17 mouse cellular contexts compared by ENCODE assay signal in genomic region chr13:88088259-88088658, GRCm38 (mm10).
DNase-seq lines count a peak whose midpoint lies in the region; ATAC-seq and TF ChIP-seq lines count a peak whose summit lies in the region.
"Had no signal": no experiment of that assay in that cellular context is flagged by ENCODE, and none has a peak within 500 bp of the region (broad histone marks: within the 10 kb centered on the region; RNA-seq: fewer than 3 reads in every experiment).

No protein-coding gene starts in this region.

- TF ChIP-seq POLR2A in brain, embryonic 14.5 days (IDR thresholded peaks at IDR 0.05; ENCODE audit: borderline replicate concordance, extremely low read depth, insufficient read depth, insufficient read length, poor library complexity, severe bottlenecking), result no peak

- H3K27me3 ChIP-seq in forebrain, embryonic 16.5 days (replicated peaks; ENCODE audit: control insufficient read depth, insufficient read depth, low read length), result no peaks in the 10 kb centered on the region
- H3K27me3 ChIP-seq in midbrain, embryonic 15.5 days (replicated peaks), result no peaks in the 10 kb centered on the region
- H3K27me3 ChIP-seq: heart, embryonic 12.5 days; limb, embryonic 15.5 days; megakaryocyte, embryonic 14.5 days had no signal

- DNase-seq in embryo, embryonic 11 days, result peak; percentile 12
- DNase-seq in embryo, embryonic 9.5 days (ENCODE audit: extremely low spot score), result no peak
- peak; percentile 79 for DNase-seq in brain, embryonic 14.5 days (ENCODE audit: low read depth)
- DNase-seq in urinary bladder, postnatal 10 days (ENCODE audit: low spot score), result no peak
- no peak for DNase-seq in heart, adult 9 months (ENCODE audit: low spot score in 2 of 2)
- no peak for DNase-seq in urinary bladder, postnatal 14 days (ENCODE audit: low spot score)
- DNase-seq: adrenal gland, postnatal 10 days; gastrocnemius, postnatal 14 days; heart, postnatal 4 days; kidney, adult 2 months; right cerebral cortex, postnatal 14 days had no signal

- H3K9me3 ChIP-seq in forebrain, embryonic 16.5 days (ENCODE audit: control insufficient read depth, low read length), result no peaks in the 10 kb centered on the region
- H3K9me3 ChIP-seq in midbrain, embryonic 15.5 days, result no peaks in the 10 kb centered on the region
- H3K9me3 ChIP-seq: heart, embryonic 12.5 days; limb, embryonic 15.5 days had no signal

- no peak overlapping the region for H3K9ac ChIP-seq in forebrain, embryonic 16.5 days (replicated peaks; ENCODE audit: low read depth, low read length)
- no peak overlapping the region for H3K9ac ChIP-seq in midbrain, embryonic 15.5 days
- H3K9ac ChIP-seq: heart, embryonic 12.5 days; limb, embryonic 15.5 days; lung, embryonic 14.5 days had no signal

- no peak overlapping the region for H3K4me3 ChIP-seq in forebrain, embryonic 16.5 days (replicated peaks; ENCODE audit: low read length)
- H3K4me3 ChIP-seq in midbrain, embryonic 15.5 days, result no peak overlapping the region
- H3K4me3 ChIP-seq: heart, embryonic 12.5 days; limb, embryonic 15.5 days; megakaryocyte, embryonic 14.5 days had no signal

- no peaks in the 10 kb centered on the region for H3K4me1 ChIP-seq in forebrain, embryonic 16.5 days (replicated peaks; ENCODE audit: control insufficient read depth, insufficient read depth, low read length)
- H3K4me1 ChIP-seq in midbrain, embryonic 15.5 days, result no peaks in the 10 kb centered on the region
- H3K4me1 ChIP-seq: heart, embryonic 12.5 days; limb, embryonic 15.5 days; megakaryocyte, embryonic 14.5 days had no signal

- 3% methylated on average over 2 of the region's 2 CpGs for WGBS in forebrain, embryonic 16.5 days
- WGBS in midbrain, embryonic 15.5 days, result 22% methylated on average over 2 of the region's 2 CpGs

- ATAC-seq in forebrain, embryonic 16.5 days, result peak; percentile 52
- peak; percentile 62 for ATAC-seq in midbrain, embryonic 15.5 days (replicated peaks)

- no peak for TF ChIP-seq CTCF in brain, embryonic 14.5 days (IDR thresholded peaks at IDR 0.05; ENCODE audit: borderline replicate concordance, extremely low read depth, insufficient read depth, insufficient read length)

- no peaks in the 10 kb centered on the region for H3K36me3 ChIP-seq in forebrain, embryonic 16.5 days (ENCODE audit: control insufficient read depth, insufficient read depth)
- no peaks in the 10 kb centered on the region for H3K36me3 ChIP-seq in midbrain, embryonic 15.5 days (replicated peaks)
- H3K36me3 ChIP-seq: heart, embryonic 12.5 days; limb, embryonic 15.5 days had no signal

- no peak overlapping the region for H3K27ac ChIP-seq in forebrain, embryonic 16.5 days (ENCODE audit: low read length)
- no peak overlapping the region for H3K27ac ChIP-seq in midbrain, embryonic 15.5 days
- H3K27ac ChIP-seq: limb, embryonic 15.5 days had no signal

- H3K4me2 ChIP-seq in forebrain, embryonic 16.5 days (ENCODE audit: low read length), result no peak overlapping the region
- H3K4me2 ChIP-seq in midbrain, embryonic 15.5 days, result no peak overlapping the region
- H3K4me2 ChIP-seq: heart, embryonic 12.5 days; limb, embryonic 15.5 days; lung, embryonic 14.5 days had no signal

Comparison
In these comparisons a context has a peak if more than half of its experiments do, and no peak if none do; other contexts are left out.
1. DNase-seq: peak in embryo, embryonic 11 days (single experiment) and brain, embryonic 14.5 days (single experiment); none in embryo, embryonic 9.5 days (single experiment), urinary bladder, postnatal 10 days (single experiment), heart, adult 9 months (0 of 2) and urinary bladder, postnatal 14 days (single experiment).